ENCODE assay signal across 8 mouse cellular contexts in the genomic region with DNA sequence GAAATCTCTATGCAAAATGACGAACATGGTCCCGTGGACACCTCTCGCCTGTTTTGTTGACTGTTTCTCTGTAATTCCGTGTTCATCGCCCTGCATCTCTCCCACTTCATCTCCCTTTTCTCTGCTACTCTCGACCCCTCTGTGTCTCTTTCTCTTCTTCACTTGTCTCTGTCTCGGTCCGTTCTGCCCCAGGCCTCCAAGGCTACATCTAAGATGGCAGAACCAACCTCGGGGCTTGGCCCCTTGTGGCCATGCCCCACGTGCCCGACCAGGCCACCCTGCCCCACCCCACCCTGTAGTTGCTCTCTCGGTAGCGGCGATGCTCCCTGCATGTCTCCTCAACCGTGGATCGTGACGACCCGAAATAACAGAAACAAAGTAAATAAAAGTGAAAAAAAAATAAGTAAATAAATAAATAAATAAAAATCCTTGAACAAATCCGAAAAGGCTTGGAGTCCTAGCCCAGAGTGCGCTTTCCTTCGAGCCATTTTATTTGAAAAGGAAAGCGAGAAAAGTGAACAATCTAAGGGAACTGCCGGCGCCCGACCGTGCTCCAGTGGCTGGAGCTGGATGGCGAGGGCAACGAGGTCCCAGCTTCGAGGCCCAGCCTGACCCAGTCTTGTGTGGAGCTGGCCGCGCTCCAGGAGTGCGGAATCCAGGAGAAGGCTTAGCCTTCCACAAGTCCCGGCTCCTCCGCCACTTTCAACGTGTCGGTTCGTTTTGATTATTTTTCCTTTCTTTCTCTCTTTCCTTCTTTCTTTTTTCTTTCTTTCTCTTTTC.
DNase-seq lines count a peak whose midpoint lies in the region; ATAC-seq lines count a peak whose summit lies in the region.

No protein-coding gene starts in this region.

- intact Hi-C loops in heart, postnatal 10 days (cut with DNase I): no loop called here

- no peaks in the 10 kb centered on the region for H3K9me3 ChIP-seq in stomach, embryonic 15.5 days

- peaks cover 19% of the 10 kb centered on the region for H3K4me1 ChIP-seq in stomach, embryonic 15.5 days

- H3K36me3 ChIP-seq in stomach, embryonic 15.5 days: no peaks in the 10 kb centered on the region

- H3K4me3 ChIP-seq in stomach, embryonic 15.5 days (replicated peaks): peak overlapping the region; percentile 22; the same call in 1 of the 2 replicates

- H3K27me3 ChIP-seq in stomach, embryonic 15.5 days (replicated peaks): peaks cover 74% of the 10 kb centered on the region

- DNase-seq in adrenal gland, adult 2 months: peak; percentile 33
- DNase-seq in adrenal gland, postnatal 4 days (ENCODE audit: low spot score in 2 of 2): no peak
- DNase-seq in adrenal gland, postnatal 14 days: peak; percentile 38
- DNase-seq in heart, postnatal 10 days: peak; percentile 24
- DNase-seq in kidney, postnatal 14 days: peak; percentile 76
- no peak for DNase-seq in frontal cortex, adult 2 months (ENCODE audit: extremely low spot score in 1 of 2, low spot score in 1 of 2)
- no peak for DNase-seq in natural killer cell, adult 2 months (ENCODE audit: low spot score in 2 of 2)

- no peak for ATAC-seq in stomach, embryonic 15.5 days (ENCODE audit: insufficient read depth, low FRiP score, low read depth)

- peak overlapping the region; percentile 94 for H3K4me2 ChIP-seq in stomach, embryonic 15.5 days

- 3% methylated on average over 37 of the region's 37 CpGs for WGBS in stomach, embryonic 15.5 days

- no peak overlapping the region for H3K9ac ChIP-seq in stomach, embryonic 15.5 days

- H3K27ac ChIP-seq in stomach, embryonic 15.5 days: no peak overlapping the region

Comparison
In these comparisons a context has a peak if more than half of its experiments do, and no peak if none do; other contexts are left out.
1. DNase-seq: peak in adrenal gland, adult 2 months (single experiment), adrenal gland, postnatal 14 days (single experiment), heart, postnatal 10 days (2 of 2) and kidney, postnatal 14 days (single experiment); none in adrenal gland, postnatal 4 days (0 of 2), frontal cortex, adult 2 months (0 of 2) and natural killer cell, adult 2 months (0 of 2).